Mouse (Mus musculus) telencephalon, adult 2 months (tissue): Measurements from ENCODE around the gene Akap7.

Experiments used
- DNase-seq: peaks from one replicate; pipeline ENCODE4 v3.0.0-alpha.2; 2011; ENCODE audit warnings: low read depth, low spot score

The Akap7 gene

GRCm38 (mm10) chr10:25257466-25257865 lies 50.2 kb downstream of the Akap7 start:
- DNase-seq, result no peak

DNA sequence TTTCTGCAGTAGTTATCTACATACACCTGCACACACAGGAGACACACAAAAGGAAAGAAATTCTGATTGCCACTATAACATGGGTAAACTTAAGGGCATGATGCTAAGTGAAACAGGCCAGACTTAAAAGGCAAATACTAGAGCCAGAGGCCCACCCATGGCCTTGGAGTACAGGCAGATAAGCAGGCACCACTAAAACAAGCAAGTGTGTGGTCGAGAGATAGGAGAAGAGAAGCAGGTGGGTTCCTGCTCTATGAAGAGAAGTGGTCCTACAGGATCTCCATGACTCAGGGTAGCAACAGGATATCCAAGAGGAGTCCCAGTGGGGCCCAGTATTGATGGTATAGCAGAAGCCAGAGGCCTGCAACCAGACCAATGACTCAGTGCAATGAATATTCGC lies 54.2 kb downstream of the Akap7 start:
- no peak for DNase-seq

DNA sequence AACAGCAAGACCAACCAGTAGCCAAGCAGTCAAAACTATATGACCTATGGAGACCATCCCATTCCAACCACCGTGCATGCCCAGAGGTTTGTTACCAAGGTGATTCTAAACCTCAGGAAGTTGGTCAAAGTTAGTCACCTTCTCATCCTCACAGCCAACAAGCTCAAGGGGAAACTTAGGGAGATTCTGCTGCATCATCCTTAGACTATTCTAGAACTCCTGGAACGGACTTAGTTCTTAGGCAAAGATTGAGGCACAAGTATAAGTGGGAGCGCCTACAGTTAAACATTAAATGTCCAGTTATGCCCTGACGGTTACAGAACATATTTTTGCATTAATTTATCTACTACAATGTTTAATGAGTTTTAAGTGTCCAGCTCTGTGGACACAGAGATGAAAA lies 54.7 kb downstream of the Akap7 start:
- no peak for DNase-seq

DNA sequence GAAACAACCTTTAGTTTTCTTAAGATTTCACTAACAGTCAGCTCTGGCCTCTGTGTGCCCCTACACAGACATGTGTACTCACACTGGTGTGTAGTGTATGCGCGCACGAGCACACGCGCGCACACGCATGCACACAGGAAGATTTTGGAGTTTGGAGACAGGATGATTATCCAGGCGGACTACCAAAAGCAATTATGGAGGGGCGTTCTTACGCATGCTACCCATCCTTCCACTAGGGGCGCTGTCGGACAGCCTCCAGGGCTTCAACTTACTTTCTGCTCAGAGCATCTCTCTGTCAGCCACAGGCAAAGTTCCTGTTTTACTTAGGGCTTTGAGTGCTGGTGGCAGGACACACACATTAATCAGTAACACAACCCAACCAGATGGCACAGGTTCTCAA lies 57.6 kb downstream of the Akap7 start:
- no peak for DNase-seq

GRCm38 (mm10) chr10:25246173-25246572 lies 61.5 kb downstream of the Akap7 start:
- DNase-seq, result no peak

DNA sequence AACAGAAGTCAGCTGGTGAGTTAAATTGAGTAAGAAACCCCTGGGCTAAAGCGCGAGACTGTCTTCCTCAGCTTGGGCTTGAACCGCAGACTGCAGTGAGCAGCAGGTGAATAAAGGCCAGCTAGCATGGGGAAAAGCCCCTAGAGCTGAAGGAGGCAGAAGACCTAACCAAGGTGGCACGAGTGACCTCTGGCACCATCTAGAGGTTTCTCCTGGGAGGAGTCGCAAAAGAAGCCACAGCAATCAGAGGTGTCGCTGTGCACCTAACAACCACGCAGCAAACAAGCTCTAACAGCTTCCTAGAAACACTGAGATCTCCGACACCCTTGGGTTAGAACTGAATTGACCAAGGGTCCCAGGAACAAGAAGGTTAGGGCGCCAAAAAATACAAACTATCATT lies 68.5 kb downstream of the Akap7 start:
- DNase-seq, result peak; percentile 13

DNA sequence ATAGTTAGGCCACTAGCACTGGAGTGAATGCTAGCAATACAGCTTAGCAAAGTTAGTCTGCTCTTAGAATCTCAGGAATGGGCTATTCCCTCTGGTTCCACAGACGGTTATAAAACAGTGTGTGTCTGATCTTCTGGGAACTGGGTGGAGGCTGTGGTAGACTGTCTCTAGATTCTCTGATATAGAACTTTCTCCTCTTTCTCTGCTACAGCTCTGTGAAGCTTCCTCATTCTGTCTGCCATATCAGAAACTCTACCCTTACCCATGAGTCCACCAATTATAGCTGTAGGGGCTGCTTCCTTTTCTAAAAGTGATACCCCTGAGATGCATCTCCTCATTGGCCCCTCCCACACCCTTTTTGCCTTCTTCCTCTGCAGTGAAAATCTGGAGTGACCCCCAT lies 73.6 kb downstream of the Akap7 start:
- no peak for DNase-seq

- DNase-seq, result no peak
These were observed 75.0 kb downstream of the Akap7 start for GRCm38 (mm10) chr10:25232700-25233099.

DNA sequence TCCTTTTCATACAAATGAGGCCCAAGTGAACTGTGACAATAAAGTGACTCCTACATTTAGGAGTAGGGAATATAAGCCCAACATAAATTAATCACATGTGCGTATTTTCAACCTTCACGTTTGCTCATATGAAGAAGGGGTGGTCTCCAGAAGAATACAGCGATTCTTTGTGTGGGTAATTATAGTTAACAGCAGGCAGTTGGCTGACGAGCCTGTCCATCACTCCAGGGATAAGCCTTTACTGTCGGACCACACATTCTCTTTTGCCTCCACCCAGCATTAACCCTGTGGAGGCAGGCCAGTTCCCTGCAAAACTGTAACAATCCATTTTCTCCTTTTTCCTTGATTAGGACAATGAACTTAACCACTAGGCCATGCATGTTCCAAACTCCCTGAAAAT lies 76.3 kb downstream of the Akap7 start:
- DNase-seq, result no peak

DNA sequence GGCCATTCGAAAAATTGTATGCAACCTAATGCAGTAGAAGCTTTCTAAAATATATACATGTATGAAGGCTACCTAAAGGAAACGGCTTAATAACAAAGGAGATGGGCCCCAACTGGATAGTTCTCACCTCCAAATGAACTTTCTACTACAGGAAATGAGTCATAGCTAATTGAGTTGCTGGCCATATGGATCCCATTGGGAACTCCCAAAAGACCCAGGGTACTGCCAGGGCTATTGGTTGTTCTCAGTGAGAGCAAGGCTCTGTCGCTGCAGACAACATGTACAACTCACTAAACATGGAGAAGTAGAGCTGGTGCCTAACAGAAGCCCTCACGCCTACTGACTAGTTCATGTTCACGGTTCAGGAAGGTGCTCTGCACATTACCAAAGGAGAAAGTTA lies 83.3 kb downstream of the Akap7 start:
- no peak for DNase-seq

- DNase-seq, result no peak
These were observed 86.9 kb downstream of the Akap7 start for GRCm38 (mm10) chr10:25220754-25221153.

DNA sequence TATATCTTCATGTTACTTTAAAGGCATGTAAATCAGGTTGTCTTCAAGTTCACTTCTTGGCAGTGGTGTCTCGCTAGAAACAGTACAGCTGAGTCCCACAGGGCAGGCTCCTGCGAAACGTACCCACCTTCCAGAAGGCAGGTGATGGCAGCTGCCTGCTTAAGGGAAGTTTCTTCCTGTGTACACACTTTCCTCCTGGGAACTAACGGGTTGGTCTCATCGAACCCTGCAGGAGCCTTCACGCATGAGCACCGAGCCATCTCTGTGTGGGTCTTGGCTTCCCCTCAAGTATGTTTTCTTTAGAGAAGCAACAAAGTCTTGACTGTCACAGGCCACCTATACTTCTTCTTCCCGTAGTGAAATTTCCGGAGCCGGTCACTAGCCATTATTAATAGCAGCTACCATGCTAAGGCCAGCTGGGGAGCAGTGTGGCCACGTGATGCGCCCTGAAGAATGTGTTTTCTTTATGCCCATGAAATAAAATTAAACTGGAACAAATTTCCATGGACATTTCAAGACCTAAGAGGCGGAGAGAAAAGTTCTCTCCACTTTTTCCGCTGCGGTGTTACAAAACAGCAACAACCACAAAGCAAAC lies 87.7 kb downstream of the Akap7 start:
- no peak for DNase-seq

DNA sequence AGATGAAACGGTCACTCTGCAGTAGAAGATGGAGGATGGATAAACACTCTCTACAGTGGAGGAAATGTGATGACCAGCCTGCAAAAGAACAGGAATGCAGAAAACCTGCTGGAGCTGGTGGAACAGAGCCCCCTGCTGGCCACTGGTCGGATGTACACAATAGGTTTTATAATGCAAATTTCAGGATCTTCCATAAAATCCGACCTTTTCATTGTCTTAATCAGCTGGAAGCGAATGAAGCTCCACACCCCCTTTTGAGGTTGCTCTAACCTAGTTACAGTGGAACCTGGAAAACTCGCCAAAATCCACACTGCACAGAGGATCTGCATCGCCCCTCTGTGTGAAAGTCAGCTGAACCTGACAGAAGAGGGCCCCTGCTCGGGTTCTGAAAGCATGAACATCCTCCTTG lies 88.4 kb downstream of the Akap7 start:
- DNase-seq, result no peak

- no peak for DNase-seq
These were observed 88.9 kb downstream of the Akap7 start for GRCm38 (mm10) chr10:25218746-25219145.

GRCm38 (mm10) chr10:25215977-25216376 lies 91.7 kb downstream of the Akap7 start:
- DNase-seq, result no peak

DNA sequence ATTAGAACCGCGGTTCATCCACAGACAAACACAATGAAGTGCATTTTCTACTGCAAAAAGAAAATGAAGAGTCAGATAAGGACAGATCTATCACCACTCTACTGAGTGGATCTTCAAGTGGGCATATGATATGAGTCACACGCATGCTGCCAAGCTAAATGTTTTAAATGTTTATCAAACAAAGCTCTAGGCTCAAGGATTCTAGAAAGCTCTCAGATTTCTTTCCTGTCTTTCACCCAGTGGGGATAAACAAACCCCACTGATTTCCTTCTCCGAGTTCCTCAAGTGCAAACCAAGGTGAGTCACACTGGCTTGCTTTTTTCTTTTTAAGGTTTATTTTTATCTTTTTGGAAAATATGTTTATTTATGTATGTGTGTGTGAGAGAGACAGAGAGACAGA lies 94.0 kb downstream of the Akap7 start:
- no peak for DNase-seq

- no peak for DNase-seq
These were observed 99.1 kb downstream of the Akap7 start for GRCm38 (mm10) chr10:25208619-25209018.

GRCm38 (mm10) chr10:25207866-25208265 lies 99.8 kb downstream of the Akap7 start:
- no peak for DNase-seq

DNA sequence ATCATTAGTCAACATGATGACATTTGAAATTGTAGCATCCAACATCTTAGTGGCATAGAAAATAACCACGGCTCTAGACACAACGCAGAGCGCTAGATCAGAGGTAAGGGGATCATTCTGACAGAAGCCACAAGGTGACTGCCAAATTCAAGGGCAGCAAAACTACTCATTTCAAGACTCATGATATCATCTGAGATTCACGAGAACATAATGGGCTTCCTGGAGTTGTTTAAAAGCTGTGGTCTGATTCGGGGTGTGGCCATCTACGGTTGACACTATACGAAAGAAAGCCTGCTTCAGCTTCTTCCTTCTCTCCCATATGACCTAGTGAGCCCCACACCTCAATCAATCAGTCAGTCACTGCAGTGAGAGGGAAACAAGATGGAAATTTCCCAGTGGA lies 107.0 kb downstream of the Akap7 start:
- no peak for DNase-seq

DNA sequence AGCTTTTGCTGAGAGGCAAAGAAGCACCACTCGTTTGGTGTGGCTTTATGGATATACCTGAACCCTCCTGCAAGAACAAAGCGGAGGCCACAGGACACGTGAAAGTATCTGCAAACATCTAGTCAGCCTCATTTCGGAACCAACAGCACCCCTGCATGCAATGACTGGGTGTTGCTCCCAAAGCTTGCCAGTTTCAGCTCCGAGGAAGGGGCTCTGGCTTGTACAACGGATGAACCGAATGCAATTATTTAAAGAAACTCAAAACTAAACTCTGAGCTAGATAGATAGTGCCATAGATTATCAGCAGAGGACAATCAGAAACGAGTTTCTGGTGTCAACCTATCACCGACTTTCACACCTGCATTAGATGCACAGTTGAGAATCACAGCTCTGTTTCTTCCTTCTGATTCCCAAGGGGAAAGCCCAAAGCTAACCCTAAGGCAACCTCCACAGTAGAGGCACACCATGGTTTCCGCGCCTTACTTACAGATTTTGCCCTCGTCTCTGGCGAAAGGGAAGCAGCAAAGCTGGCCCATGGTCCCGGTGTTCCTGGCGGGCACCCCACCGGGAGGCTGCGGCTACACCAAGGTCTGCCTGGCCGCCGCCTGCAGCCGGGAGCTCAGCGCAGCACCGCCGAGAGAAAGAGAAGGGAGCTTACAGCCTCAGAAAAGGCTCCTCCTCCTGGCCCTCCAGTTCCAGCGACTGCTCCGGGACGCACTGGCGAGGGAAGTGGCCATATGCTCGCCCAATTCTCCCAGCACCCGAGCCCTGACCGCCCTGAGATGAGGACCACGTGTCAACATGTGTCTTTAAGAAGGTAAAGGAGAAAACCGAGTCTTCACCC lies 107.9 kb downstream of the Akap7 start:
- DNase-seq, result no peak

- DNase-seq, result no peak
These were observed 109.1 kb downstream of the Akap7 start for GRCm38 (mm10) chr10:25198575-25198974.

GRCm38 (mm10) chr10:25198048-25198447 lies 109.6 kb downstream of the Akap7 start:
- DNase-seq, result no peak
